Mouse (Mus musculus) ES-Bruce4 (cell line): ENCODE data around the gene Lgi1.

Experiments used
- CTCF ChIP-seq: IDR thresholded peaks from one replicate; pipeline ENCODE4 v1.8.1; 2011; ENCODE audit warnings: low read depth, low read length
- POLR2A ChIP-seq: IDR thresholded peaks from one replicate; pipeline ENCODE4 v1.8.1; 2011; ENCODE audit warnings: low read length; ENCODE audit not compliant: insufficient read depth

DNA sequence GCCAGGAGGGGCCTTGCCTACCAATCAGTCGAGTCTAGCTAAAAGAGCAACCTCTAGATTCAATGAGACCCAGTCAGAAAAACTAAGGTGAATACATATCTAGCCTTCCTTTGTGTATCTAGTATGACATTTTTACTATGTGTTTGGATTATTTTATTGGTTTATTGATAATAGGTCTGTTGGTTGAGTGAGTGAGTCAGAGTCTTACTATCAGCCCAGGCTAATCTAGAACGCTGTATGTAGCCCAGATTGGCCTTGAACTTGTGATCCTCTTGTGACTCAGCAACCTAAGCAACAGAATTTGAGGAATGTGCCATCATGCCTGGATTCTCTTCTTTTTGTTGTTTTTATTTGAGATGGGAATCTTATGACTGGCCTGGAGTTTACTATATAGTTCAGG is 86.9 kb downstream of the Lgi1 start:
- TF ChIP-seq CTCF (no peak), POLR2A (no peak)
